Mouse (Mus musculus): ENCODE measurements around the gene Adprm.
A peak's percentile ranks its signal among the peaks of the same experiment; 100 is the strongest.
"Not testable (repeated sequence)": the region's sequence is repeated elsewhere in the genome, so short reads cannot be mapped to it uniquely, and the experiment has no call there.

Gene Adprm

GRCm38 (mm10) chr11:67075036-67075435, 22.6 kb upstream of the Adprm start:
- no peak for DNase-seq

- no peak for DNase-seq
Observed at GRCm38 (mm10) chr11:67072615-67073130, 20.3 kb upstream of the Adprm start.

GRCm38 (mm10) chr11:67067741-67068140, 15.3 kb upstream of the Adprm start:
- no peak for DNase-seq

- DNase-seq, result no peak
Observed at GRCm38 (mm10) chr11:67062726-67063125, 10.3 kb upstream of the Adprm start.

GRCm38 (mm10) chr11:67061311-67061710, 8.9 kb upstream of the Adprm start:
- DNase-seq, result no peak

GRCm38 (mm10) chr11:67054754-67055365, 2.5 kb upstream of the Adprm start:
- DNase-seq, result no peak

GRCm38 (mm10) chr11:67051676-67052320, 596 bp downstream of the Adprm start:
- DNase-seq, result no peak

GRCm38 (mm10) chr11:67049256-67049655, 3.1 kb downstream of the Adprm start:
- DNase-seq, result no peak

GRCm38 (mm10) chr11:67048496-67048895, 3.9 kb downstream of the Adprm start:
- DNase-seq, result no peak

- DNase-seq, result no peak
Observed at GRCm38 (mm10) chr11:67047199-67047598, 5.2 kb downstream of the Adprm start.

GRCm38 (mm10) chr11:67044959-67045358, 7.4 kb downstream of the Adprm start:
- no peak for DNase-seq

GRCm38 (mm10) chr11:67043007-67043406, 9.4 kb downstream of the Adprm start:
- DNase-seq, result no peak

- DNase-seq, result no peak
Observed at GRCm38 (mm10) chr11:67040483-67040882, 11.9 kb downstream of the Adprm start.

GRCm38 (mm10) chr11:67039799-67040198, 12.6 kb downstream of the Adprm start:
- DNase-seq, result no peak

- DNase-seq, result no peak
Observed at GRCm38 (mm10) chr11:67036892-67037291, 15.5 kb downstream of the Adprm start.

GRCm38 (mm10) chr11:67036229-67036628, 16.2 kb downstream of the Adprm start:
- no peak for DNase-seq

- DNase-seq, result no peak
Observed at GRCm38 (mm10) chr11:67034775-67035485, 17.5 kb downstream of the Adprm start.

- no peak for DNase-seq
Observed at GRCm38 (mm10) chr11:67031603-67031915, 20.8 kb downstream of the Adprm start.

GRCm38 (mm10) chr11:67030904-67031602, 21.3 kb downstream of the Adprm start:
- no peak for DNase-seq

GRCm38 (mm10) chr11:67024867-67025477, 27.4 kb downstream of the Adprm start, which contains the start of gene Tmem220:
Tmem220 (plus strand) TSS chr11:67025154.
- peak; percentile 85 to 86 for DNase-seq

- no peak for DNase-seq
Observed at GRCm38 (mm10) chr11:67023802-67024340, 28.5 kb downstream of the Adprm start.

GRCm38 (mm10) chr11:67023191-67023590, 29.2 kb downstream of the Adprm start:
- DNase-seq, result not testable (repeated sequence)

Measured in thymus, adult 18-20 months (tissue).